Mouse (Mus musculus) small intestine, adult 2 months (tissue): Measurements from ENCODE around the gene Gm10490. TPM values are rescaled to one million over a fixed set of nuclear protein-coding genes. Genes with fewer than 3 reads are reported as not detected.

Experiments
- H3K27ac ChIP-seq: fragments of 200-500 bp; 2 replicates; pipeline ENCODE4 v1.5.1; 2012; ENCODE audit warnings: low read depth, low read length, control low read depth, inconsistent platforms; ENCODE audit not compliant: insufficient read depth
- H3K27me3 ChIP-seq: fragments of 200-500 bp; 2 replicates; pipeline ENCODE4 v1.6.1; 2012; ENCODE audit warnings: mild to moderate bottlenecking, moderate library complexity, low read length, inconsistent platforms; ENCODE audit not compliant: control insufficient read depth, insufficient read depth
- H3K36me3 ChIP-seq: fragments of 200-500 bp; 2 replicates; pipeline ENCODE4 v1.6.1; 2012; ENCODE audit warnings: mild to moderate bottlenecking, low read length, control low read depth, inconsistent platforms; ENCODE audit not compliant: control insufficient read depth, insufficient read depth
- H3K4me1 ChIP-seq: fragments of 200-500 bp; 2 replicates; pipeline ENCODE4 v1.6.1; 2012; ENCODE audit warnings: low read length, inconsistent platforms, mixed read lengths; ENCODE audit not compliant: control insufficient read depth, insufficient read depth, insufficient read length
- H3K4me3 ChIP-seq: fragments of 200-500 bp; 2 replicates; pipeline ENCODE4 v1.5.1; 2012; ENCODE audit warnings: low read depth, mild to moderate bottlenecking, control low read depth, inconsistent platforms, low read length, moderate library complexity
- CTCF ChIP-seq: fragments of 200-500 bp; IDR thresholded peaks from 2 replicates; pipeline ENCODE4 v1.5.1; 2012; ENCODE audit warnings: low read depth, mild to moderate bottlenecking, control low read depth, inconsistent platforms, low read length, moderate library complexity, mixed read lengths; ENCODE audit not compliant: insufficient replicate concordance, insufficient read length; ENCODE audit errors: extremely low read depth
- POLR2A ChIP-seq: fragments of 200-500 bp; IDR thresholded peaks from 2 replicates; pipeline ENCODE4 v1.6.1; 2012; ENCODE audit warnings: low read depth, mild to moderate bottlenecking, control low read depth, inconsistent platforms, low read length, moderate library complexity
- WGBS: fragments of 180-500 bp; shearing (Covaris S2); methylation state at CpG from one replicate; pipeline ENCODE4 v1.1.7; 2018; 5-methylcytosine and 5-hydroxymethylcytosine counted together
- polyA plus RNA-seq: library from polyadenylated mRNA; depleted of rRNA; stranded (reverse); fragments of >200 nt; gene quantifications from 2 replicates; pipeline ENCODE4 v1.2.3, GENCODE M21; 2012

Gene Gm10490
- polyA plus RNA-seq, 1 experiment, result not detected

GRCm38 (mm10) chrX:7927116-7927515 is 17.8 kb downstream of the Gm10490 start:
- Histone ChIP-seq H3K27me3 (peaks cover 24% of the 10 kb centered on the region), H3K4me1 (peaks cover 4% of the 10 kb centered on the region; the same call in 1 of the 2 replicates), H3K36me3 (0 out of 2 replicates have a peak, but pooled peaks cover 2% of the 10 kb centered on the region), H3K4me3 (no peak overlapping the region), H3K27ac (no peak overlapping the region)
- TF ChIP-seq POLR2A (no peak), CTCF (no peak)
- WGBS, result 28% methylated on average over 10 of the region's 10 CpGs

- peaks cover 15% of the 10 kb centered on the region for H3K27me3 ChIP-seq
- no peak within 1 kb of the TSS for H3K4me3 ChIP-seq
- H3K36me3 ChIP-seq, result 0 out of 2 replicates have a peak, but pooled peaks cover 2% of the 10 kb centered on the region
- 22% methylated on average over 16 of the region's 19 CpGs for WGBS
- no peak for TF ChIP-seq CTCF
- TF ChIP-seq POLR2A, result no peak
- no peaks in the 10 kb centered on the region for H3K4me1 ChIP-seq
- no peak within 1 kb of the TSS for H3K27ac ChIP-seq
Observed at GRCm38 (mm10) chrX:7928270-7928790, 19.0 kb downstream of the Gm10490 start, which contains the start of gene Eras. Eras (minus strand) TSS chrX:7928607.

- H3K27ac ChIP-seq, result no peak overlapping the region
- no peak overlapping the region for H3K4me3 ChIP-seq
- H3K36me3 ChIP-seq, result no peaks in the 10 kb centered on the region
- WGBS, result 76% methylated on average over 11 of the region's 11 CpGs
- no peaks in the 10 kb centered on the region for H3K4me1 ChIP-seq
- TF ChIP-seq CTCF (no peak), POLR2A (no peak)
- no peaks in the 10 kb centered on the region for H3K27me3 ChIP-seq
Observed at GRCm38 (mm10) chrX:7936874-7937273, 27.5 kb downstream of the Gm10490 start.

GRCm38 (mm10) chrX:7937667-7938066 is 28.3 kb downstream of the Gm10490 start:
- Histone ChIP-seq H3K27me3 (no peaks in the 10 kb centered on the region), H3K36me3 (no peaks in the 10 kb centered on the region), H3K4me3 (no peak overlapping the region), H3K4me1 (no peaks in the 10 kb centered on the region), H3K27ac (no peak overlapping the region)
- WGBS, result 90% methylated on average over 6 of the region's 6 CpGs
- no peak for TF ChIP-seq CTCF
- TF ChIP-seq POLR2A, result no peak

- H3K27me3 ChIP-seq, result no peaks in the 10 kb centered on the region
- no peak overlapping the region for H3K27ac ChIP-seq
- H3K36me3 ChIP-seq, result no peaks in the 10 kb centered on the region
- no peak for TF ChIP-seq POLR2A
- 80% methylated on average over 8 of the region's 8 CpGs for WGBS
- no peak overlapping the region for H3K4me3 ChIP-seq
- no peaks in the 10 kb centered on the region; the same call in 1 of the 2 replicates for H3K4me1 ChIP-seq
Observed at GRCm38 (mm10) chrX:7945618-7946017, 36.3 kb downstream of the Gm10490 start.

GRCm38 (mm10) chrX:7947108-7947899 is 38.0 kb downstream of the Gm10490 start, which contains the start of gene Hdac6:
Hdac6 (minus strand) TSS chrX:7947889.
- Histone ChIP-seq H3K36me3 (no peaks in the 10 kb centered on the region), H3K4me3 (peak within 1 kb of the TSS; percentile 80), H3K27me3 (no peaks in the 10 kb centered on the region), H3K4me1 (no peaks in the 10 kb centered on the region; the same call in 1 of the 2 replicates), H3K27ac (no peak within 1 kb of the TSS)
- 15% methylated on average over 36 of the region's 37 CpGs for WGBS
- no peak for TF ChIP-seq POLR2A
- TF ChIP-seq CTCF, result no peak

GRCm38 (mm10) chrX:7947900-7948492 is 38.7 kb downstream of the Gm10490 start:
- H3K4me1 ChIP-seq, result no peaks in the 10 kb centered on the region; the same call in 1 of the 2 replicates
- TF ChIP-seq POLR2A (no peak), CTCF (no peak)
- no peaks in the 10 kb centered on the region for H3K27me3 ChIP-seq
- WGBS, result 10% methylated on average over 38 of the region's 38 CpGs
- H3K36me3 ChIP-seq, result no peaks in the 10 kb centered on the region
- H3K4me3 ChIP-seq, result peak overlapping the region; percentile 80
- no peak overlapping the region for H3K27ac ChIP-seq
